Mouse (Mus musculus) layer of hippocampus, adult 18-20 months (tissue): ENCODE measurements around the gene Klrb1f. TPM values are rescaled to one million over a fixed set of nuclear protein-coding genes. Genes with fewer than 3 reads are reported as not detected.
"Not testable (repeated sequence)": the region's sequence is repeated elsewhere in the genome, so short reads cannot be mapped to it uniquely, and the experiment has no call there.

Source experiments
- DNase-seq, 2 experiments: peaks; one replicate each; pipeline ENCODE4 v3.0.0; 2022; ENCODE audit warnings: low spot score in 2 of 2
- long read RNA-seq: library from polyadenylated mRNA; stranded (forward); transcript quantifications from one replicate; pipeline ENCODE4 v2.0.0, GENCODE M21; 2021
- total RNA-seq, 2 experiments: library from RNA; stranded (reverse); gene quantifications; 2 replicates each; pipeline ENCODE4 v1.2.3; 2021

Klrb1f gene
- not detected for total RNA-seq
- long read RNA-seq, result 0 reads

GRCm38 (mm10) chr6:129045601-129046000, at the start of gene Klrb1f:
Klrb1f (plus strand) TSS chr6:129045901.
- DNase-seq, result no peak

GRCm38 (mm10) chr6:128996054-128996767, 49.5 kb upstream of the Klrb1f start:
- no peak for DNase-seq

DNA sequence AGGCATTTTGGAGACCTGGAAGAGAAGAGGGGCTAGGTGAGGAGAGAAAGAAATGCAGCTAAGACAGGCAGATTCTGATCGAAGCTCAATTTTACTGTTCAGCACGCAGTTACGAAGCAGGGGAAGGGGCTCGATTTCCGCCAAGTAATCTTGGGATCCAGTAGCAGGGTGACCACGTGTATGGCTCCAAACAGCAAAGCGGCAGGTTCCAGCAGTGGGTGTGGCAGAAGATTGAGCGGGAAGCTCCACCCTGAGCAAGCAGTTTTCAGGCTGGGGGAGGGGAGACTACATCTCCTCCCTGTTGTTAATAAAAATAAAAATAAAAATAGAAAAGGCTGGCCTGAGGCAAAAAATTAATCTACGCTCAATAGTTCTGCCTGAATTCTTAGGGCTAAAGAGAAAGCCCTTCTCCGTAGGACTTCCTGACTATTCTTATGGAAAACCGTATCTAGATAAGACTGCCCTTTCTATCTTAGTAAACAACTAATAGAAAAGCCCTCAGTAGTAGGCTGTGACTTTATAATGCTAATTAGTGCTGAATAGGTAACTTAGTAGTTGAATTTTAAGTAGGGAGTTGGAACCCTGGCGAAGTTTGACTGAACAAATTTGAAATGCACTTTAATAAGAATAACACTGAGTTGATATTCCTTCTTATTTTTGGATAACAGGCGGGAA, 48.8 kb upstream of the Klrb1f start:
- no peak for DNase-seq

GRCm38 (mm10) chr6:129001392-129001791, 44.3 kb upstream of the Klrb1f start:
- DNase-seq, result no peak

DNA sequence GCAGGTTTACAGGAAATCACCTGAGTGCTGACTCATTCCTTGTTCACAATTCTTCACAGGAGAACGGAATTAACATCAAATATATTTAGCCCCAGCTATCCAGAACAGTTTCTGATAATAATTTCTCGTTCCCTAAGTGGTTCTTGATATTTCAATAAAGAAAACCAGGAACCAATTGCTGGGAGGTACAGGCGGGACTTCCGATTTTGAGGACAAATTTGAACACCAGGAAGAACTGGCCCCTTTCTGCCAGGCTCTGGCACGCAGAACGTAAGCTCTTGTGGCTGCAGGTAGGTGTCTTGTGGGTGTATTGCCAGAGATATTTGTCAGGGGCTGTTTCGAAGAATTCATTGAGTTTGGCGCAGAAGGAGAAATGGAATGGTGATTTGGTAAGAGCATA, 37.1 kb upstream of the Klrb1f start:
- no peak for DNase-seq

DNA sequence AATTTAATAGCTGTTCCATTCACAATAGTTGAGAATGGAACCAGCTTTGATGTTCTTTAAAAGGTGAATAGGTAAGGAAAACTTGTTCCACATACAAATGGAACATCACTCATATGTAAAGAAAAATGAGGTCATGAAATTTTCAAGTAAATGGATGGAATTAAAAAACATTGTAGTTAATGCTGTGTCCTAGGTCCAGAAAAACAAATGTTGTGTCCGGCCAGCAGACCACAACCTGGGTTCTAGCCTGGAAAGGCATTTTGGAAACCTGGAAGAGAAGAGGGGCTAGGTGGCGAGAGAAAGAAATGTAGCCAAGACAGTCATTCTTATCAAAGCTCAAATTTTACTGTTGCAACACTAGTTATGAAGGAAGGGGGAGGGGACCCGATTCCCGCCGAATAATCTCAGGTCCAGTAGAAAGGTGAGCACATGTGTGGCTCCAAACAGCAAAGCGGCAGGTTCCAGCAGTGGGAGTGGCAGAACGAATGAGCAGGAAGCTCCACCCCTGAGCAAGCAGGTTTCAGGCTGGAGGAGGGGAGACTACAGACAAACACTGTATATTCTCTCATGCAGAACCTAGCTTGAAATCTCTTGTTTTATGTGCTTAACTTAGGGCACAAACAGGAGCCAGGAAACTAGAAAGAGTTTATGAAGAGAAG, 35.7 kb upstream of the Klrb1f start:
- not testable (repeated sequence) for DNase-seq

DNA sequence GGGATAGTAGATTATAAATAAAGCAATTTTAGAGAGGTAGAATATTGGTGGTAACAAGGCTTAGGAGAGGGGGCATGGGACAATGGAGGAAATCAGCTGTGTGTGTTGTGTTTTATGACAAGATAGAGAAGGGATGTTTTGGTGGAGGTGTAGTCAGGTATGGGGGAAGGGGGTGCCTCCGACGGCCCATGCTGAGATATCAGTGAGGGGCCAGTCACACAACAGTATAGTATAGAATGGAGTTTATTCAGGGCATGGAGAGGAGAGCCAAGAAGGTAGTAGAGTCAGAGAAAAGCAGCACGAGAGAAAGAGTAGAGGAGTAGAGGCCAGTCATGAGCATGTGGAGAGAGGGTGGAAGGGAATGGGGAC, 35.2 kb upstream of the Klrb1f start:
- DNase-seq, result no peak

DNA sequence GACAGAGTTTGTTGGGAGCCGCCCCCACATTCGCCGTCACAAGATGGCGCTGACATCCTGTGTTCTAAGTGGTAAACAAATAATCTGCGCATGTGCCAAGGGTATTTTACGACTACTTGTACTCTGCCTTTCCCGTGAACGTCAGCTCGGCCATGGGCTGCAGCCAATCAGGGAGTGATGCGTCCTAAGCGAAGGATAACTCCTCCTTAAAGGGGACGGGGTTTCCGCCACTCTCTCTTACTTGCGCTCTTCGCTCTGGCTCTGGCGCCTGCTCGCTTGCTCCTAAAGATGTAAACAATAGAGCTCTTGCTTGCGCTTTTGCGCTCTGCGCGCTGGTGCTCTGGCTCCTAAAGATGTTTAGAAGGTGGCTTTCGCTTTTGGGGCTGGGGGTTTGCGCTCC, 33.7 kb upstream of the Klrb1f start:
- DNase-seq, result not testable (repeated sequence)

GRCm38 (mm10) chr6:129012966-129013365, 32.7 kb upstream of the Klrb1f start:
- no peak for DNase-seq

GRCm38 (mm10) chr6:129013762-129014276, 31.9 kb upstream of the Klrb1f start:
- no peak for DNase-seq

DNA sequence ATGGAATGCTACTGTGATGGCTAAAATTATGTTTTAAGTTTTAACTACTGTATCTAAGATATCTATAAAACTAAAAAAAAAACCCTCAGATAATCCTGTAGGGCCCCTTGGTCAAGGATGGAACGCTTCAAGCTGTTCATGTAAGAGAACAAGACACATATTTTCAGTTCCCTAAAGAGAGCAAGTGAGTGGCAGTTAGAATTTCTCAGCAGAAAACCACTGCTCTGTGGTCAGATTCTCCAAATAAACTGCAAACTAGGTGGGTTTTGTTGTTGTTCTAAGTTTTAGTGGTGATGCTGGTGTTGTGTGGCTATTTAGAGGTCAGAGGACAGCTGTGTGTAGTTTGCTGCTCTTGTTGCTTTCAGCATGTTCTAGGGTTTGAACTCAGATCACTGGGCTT, 31.3 kb upstream of the Klrb1f start:
- no peak for DNase-seq

DNA sequence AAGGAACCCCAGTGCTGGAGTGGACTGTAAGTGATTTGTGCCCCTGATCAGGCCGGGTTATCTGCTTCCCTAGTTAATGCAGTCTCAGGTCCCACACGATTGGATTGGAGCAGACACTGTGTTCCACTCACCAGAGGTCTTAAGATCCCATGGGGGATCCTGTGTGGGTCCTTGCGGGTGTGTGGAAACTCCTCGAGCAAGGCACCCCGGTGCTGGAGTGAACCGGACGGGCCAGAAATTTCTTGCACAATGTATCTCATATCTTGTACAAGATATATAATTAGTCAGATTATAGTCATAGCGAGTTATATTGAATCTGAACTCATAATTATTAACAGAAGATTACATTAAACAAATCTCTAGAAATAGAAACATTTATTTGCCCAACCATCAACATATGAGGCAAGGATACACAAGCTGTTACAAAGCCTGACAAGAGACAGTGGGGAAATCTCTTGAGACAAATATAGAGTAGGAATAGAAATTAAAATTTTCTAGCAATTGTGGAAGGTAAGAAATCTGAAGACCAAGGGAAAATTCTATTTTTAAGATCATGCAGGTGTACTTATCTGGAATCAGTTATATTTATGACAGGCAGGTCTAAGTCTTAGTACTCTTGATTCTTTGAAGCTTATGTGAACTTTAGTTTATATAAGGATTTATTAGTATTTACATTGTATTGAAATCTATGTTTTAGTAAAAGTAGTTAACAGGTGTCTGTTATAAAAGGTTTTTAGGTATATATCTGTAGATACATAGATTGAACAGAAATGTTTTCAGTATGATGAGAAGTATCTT, 18.1 kb upstream of the Klrb1f start:
- no peak for DNase-seq

- no peak for DNase-seq
Measured at GRCm38 (mm10) chr6:129030175-129030824, 15.4 kb upstream of the Klrb1f start.

- no peak for DNase-seq
Measured at GRCm38 (mm10) chr6:129030964-129031363, 14.7 kb upstream of the Klrb1f start.

DNA sequence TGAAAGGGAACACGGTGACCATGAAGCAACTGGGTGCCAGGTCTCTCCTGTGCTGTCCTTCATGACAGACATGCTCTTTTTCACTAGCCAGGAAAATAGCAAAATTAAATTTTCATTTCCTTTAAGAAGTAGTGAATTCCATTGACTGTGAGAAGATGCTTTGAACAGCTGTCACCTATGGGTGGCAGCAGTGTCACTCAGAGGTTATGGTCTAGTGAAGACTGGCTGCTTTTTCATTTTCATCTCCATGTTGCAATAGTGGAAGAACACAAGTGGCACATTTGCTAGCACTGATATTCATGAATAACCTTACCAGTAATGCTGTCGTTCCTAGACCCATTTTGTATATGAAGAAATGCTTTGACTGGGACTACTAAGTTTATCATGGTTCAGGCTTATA, 12.3 kb upstream of the Klrb1f start:
- no peak for DNase-seq

DNA sequence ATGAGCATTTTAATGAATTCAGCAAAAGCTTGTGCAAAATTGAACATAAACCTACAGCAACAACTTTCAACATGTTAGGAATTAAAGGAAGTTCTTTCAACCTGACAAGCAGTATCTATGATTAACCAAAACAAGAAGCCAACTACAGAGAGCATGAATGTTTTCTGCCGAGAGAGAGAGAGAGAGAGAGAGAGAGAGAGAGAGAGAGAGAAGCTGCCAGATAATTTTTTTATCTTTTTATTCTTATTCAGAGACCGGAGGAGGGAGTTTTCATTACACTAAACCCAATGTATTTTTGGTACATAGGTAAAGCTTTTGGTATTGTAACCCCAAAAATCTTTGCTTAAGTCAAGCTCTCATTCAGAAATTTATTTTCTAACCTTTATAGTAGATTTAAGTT, 10.7 kb upstream of the Klrb1f start:
- DNase-seq, result no peak

DNA sequence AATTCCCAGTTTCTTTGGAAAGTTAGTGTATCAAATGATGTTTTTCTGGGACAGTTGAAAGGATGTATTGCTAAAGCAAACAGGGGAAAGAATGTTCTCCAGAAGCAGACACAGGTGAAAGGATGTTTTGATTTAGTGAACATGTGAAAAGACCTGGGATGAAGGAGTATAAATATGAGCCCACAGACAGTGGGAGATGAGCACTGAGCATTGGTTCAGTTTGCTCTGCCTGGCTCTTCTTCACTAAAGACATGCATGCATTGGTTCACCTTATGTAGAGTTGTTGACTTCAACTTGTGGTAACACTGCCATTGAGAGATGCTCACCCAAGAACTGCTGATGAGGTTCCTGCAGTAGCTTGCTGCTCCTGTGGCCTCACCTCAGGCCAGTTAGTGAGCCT, 9.4 kb upstream of the Klrb1f start:
- DNase-seq, result no peak

DNA sequence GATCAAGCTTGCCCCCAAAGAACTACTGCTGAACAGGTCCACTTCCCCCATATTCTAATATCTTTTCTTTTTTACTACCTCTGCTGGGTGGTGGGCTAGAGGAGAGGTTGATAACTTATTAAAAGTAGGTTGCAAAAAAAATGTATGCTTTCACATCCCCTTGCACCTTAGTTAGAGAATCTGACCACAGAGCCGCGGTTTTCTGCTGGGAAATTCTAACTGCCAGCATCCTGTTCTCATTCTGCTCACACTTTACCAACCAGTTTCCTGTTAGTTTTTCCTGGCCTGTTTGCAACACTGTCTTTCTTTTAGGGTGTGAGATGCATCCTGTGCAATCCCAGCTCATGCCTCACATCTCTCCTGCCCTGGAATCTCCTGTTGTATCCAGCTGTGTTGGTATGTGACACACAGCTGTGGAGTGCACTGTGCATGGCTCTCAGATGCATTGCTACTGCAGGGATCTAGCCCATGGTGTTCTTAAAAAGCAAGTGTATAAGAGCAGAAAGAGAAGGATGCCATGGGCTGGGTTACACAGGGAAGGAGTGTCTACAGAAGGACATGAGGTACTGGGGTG, 8.7 kb upstream of the Klrb1f start:
- no peak for DNase-seq

GRCm38 (mm10) chr6:129041470-129041869, 4.2 kb upstream of the Klrb1f start:
- no peak for DNase-seq

- DNase-seq, result no peak
Measured at GRCm38 (mm10) chr6:129042470-129042869, 3.2 kb upstream of the Klrb1f start.

DNA sequence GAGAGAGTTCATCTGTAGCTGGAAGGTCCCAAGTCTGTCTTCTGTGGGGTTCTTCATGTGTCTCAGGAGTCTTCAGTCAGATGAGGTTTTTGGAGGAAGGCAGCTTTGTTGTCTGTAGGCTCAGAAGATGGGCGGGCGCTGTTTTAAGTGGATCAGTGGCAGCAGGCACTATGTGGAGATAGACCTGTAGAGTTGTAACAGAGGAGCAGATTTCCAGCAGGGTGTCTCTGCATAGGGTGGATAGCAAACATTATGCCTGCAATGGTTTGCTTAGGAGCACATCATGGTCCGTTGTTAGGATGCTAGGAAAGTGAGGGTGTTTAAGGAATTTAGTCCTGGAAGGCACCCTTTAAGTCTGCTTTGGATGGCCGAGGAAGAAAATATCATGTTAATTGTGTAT, 2.7 kb downstream of the Klrb1f start:
- no peak for DNase-seq
